Mouse (Mus musculus) stomach, postnatal 0 days (tissue): ENCODE measurements around the gene Dnajb14.

ENCODE experiments used
- CTCF ChIP-seq: IDR thresholded peaks from 2 replicates; pipeline ENCODE4 v1.5.1; 2016; ENCODE audit warnings: antibody characterized with exemption, low read depth, mild to moderate bottlenecking, moderate library complexity
- EP300 ChIP-seq: optimal IDR thresholded peaks from 2 replicates; pipeline ENCODE3; 2016; ENCODE audit warnings: antibody characterized with exemption

GRCm38 (mm10) chr3:137864124-137864987 is 3.1 kb upstream of the Dnajb14 start, which contains the start of gene H2afz:
- peak; percentile 35 for TF ChIP-seq CTCF
- TF ChIP-seq EP300 = no peak
